Mouse (Mus musculus): ENCODE measurements at regions not wholly inside any gene's neighbourhood (a gene's known extent, or its start where the extent isn't known, plus 50 kb on each side); places are given as distances from the start of the nearest gene placed in this dataset.
A peak's percentile ranks its signal among the peaks of the same experiment; 100 is the strongest.

DNA sequence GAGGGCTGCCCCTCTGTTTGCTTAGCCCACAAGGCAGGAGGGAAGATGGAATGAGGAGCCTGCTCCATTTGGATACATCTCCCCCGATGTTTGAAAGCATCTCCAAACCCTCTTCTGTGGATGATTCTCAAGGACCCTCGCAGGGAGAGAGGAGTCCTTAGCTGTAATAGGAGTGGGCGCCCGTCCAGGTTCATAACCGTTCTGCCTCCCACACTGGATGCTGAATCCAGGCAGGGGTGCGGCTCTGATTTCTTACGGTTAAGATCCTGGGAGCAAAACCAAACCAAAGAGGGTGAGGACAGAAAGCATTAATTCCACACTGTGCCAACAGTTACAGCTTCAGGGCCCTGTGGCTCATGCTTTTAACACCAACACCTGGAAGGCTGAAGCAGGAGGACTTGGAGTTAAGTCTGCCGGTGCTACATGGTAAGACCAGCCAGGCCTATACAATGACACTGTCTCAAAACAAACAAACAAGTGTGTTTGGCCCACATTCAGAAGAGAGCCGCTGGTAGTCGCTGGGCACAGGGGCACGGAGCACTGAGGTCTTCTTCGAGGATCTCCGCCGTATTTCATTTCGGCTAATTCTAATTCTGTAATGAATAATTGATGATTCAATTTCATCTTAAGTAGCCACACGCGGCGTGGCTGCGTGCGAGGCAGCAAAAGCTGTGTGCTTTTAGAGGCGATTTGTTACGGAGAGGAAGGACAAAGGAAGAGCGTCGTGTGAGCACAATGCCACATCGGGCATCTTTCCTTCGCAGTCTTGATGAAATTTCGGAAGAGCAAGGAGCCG is 233.8 kb downstream of the Sipa1l2 start:
- H3K4me2 ChIP-seq (replicated peaks; ENCODE audit: low read depth, low read length), result no peak overlapping the region
- peaks cover 6% of the 10 kb centered on the region; the same call in 1 of the 2 replicates for H3K4me1 ChIP-seq (ENCODE audit: control insufficient read depth, insufficient read depth, low read length)
- H3K27me3 ChIP-seq (ENCODE audit: control insufficient read depth, insufficient read depth, low read length), result no peaks in the 10 kb centered on the region
- 73% methylated on average over 28 of the region's 28 CpGs for WGBS
- no peak overlapping the region for H3K9ac ChIP-seq (replicated peaks; ENCODE audit: low read depth, low read length)
- H3K27ac ChIP-seq (ENCODE audit: low read length), result no peak overlapping the region
- ATAC-seq (ENCODE audit: insufficient number of reproducible peaks, insufficient read depth, low FRiP score, low read depth), result no peak
- H3K4me3 ChIP-seq (ENCODE audit: low read depth, low read length), result no peak overlapping the region
- H3K9me3 ChIP-seq (ENCODE audit: control insufficient read depth, low read depth, low read length), result no peaks in the 10 kb centered on the region
- no peaks in the 10 kb centered on the region for H3K36me3 ChIP-seq (ENCODE audit: control insufficient read depth, insufficient read depth, low read length)

DNA sequence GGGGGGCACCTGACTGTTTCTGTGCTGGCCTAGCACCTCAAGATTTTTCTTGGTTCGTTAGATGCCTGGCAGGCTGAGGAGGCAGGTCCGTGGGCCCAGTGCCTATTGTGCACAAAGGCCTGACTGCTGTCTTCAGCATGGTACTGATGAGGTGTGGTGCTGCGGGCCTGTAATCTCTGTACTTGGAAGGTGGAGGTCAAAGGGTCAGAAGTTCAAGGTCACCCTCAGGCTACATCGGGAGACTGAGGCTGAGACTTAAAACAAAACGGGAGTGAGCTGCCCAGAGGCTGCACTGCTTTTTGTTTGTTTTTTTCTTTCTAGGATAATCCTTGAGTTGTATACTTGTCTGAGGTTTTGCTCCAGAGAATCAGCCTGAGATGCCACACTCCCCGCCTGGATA is 234.4 kb downstream of the Sipa1l2 start:
- H3K9ac ChIP-seq (replicated peaks; ENCODE audit: low read depth, low read length), result no peak overlapping the region
- no peak for ATAC-seq (ENCODE audit: insufficient number of reproducible peaks, insufficient read depth, low FRiP score, low read depth)
- WGBS, result 47% methylated on average over 6 of the region's 6 CpGs
- no peaks in the 10 kb centered on the region for H3K36me3 ChIP-seq (ENCODE audit: control insufficient read depth, insufficient read depth, low read length)
- no peak overlapping the region for H3K4me3 ChIP-seq (ENCODE audit: low read depth, low read length)
- no peak overlapping the region for H3K27ac ChIP-seq (ENCODE audit: low read length)
- H3K27me3 ChIP-seq (ENCODE audit: control insufficient read depth, insufficient read depth, low read length), result no peaks in the 10 kb centered on the region
- H3K4me2 ChIP-seq (replicated peaks; ENCODE audit: low read depth, low read length), result no peak overlapping the region
- peaks cover 6% of the 10 kb centered on the region; the same call in 1 of the 2 replicates for H3K4me1 ChIP-seq (ENCODE audit: control insufficient read depth, insufficient read depth, low read length)
- no peaks in the 10 kb centered on the region for H3K9me3 ChIP-seq (ENCODE audit: control insufficient read depth, low read depth, low read length)

DNA sequence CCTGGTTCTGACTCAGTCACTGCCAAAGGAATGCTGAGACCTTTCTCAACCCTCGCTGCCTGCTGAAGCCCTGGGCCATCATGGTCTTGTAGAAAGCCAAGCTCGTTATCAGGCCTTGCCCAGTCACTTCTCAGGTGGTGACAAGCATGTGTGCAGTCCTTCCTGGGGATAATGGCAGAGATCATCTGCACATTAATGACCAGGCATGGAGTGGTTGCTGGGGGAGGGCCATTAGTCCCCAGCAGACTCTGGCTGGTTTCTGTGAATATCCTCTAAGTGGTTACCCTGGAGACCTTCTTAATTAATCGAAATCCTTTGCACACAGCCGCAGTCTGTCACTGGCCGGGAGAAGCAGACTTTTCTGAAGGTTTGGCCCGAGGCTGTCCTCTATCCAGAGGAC is 239.0 kb downstream of the Sipa1l2 start:
- Histone ChIP-seq H3K9ac (replicated peaks; ENCODE audit: low read depth, low read length) (no peak overlapping the region), H3K4me1 (ENCODE audit: control insufficient read depth, insufficient read depth, low read length) (no peaks in the 10 kb centered on the region), H3K27me3 (ENCODE audit: control insufficient read depth, insufficient read depth, low read length) (no peaks in the 10 kb centered on the region), H3K9me3 (ENCODE audit: control insufficient read depth, low read depth, low read length) (no peaks in the 10 kb centered on the region), H3K36me3 (ENCODE audit: control insufficient read depth, insufficient read depth, low read length) (no peaks in the 10 kb centered on the region), H3K4me3 (ENCODE audit: low read depth, low read length) (no peak overlapping the region), H3K27ac (ENCODE audit: low read length) (no peak overlapping the region), H3K4me2 (replicated peaks; ENCODE audit: low read depth, low read length) (no peak overlapping the region)
- ATAC-seq (ENCODE audit: insufficient number of reproducible peaks, insufficient read depth, low FRiP score, low read depth), result no peak
- 61% methylated on average over 6 of the region's 6 CpGs for WGBS

DNA sequence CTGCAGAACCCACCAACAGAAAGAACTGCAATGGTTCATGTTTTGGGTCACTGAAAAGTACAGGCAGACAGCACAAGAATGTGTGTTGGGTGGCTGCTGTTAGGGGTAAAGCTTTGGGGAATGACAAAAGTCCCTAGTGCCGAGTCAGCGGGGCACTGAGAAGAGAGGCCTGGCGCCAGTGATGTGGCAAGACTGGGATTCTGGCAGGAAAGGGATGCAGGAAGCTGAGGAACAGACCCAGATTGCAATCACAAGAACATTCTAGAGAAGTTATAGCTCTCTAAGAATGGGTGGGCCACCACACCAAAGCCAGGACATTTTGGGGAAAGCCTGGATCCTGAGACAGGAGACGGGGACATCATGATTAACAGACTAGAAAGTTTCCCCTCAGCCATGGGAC is 241.0 kb downstream of the Sipa1l2 start:
- ATAC-seq (ENCODE audit: insufficient number of reproducible peaks, insufficient read depth, low FRiP score, low read depth), result no peak
- H3K27ac ChIP-seq (ENCODE audit: low read length), result no peak overlapping the region
- no peak overlapping the region for H3K9ac ChIP-seq (replicated peaks; ENCODE audit: low read depth, low read length)
- no peak overlapping the region for H3K4me3 ChIP-seq (ENCODE audit: low read depth, low read length)
- WGBS, result 89% methylated on average over 4 of the region's 4 CpGs
- no peaks in the 10 kb centered on the region for H3K4me1 ChIP-seq (ENCODE audit: control insufficient read depth, insufficient read depth, low read length)
- H3K4me2 ChIP-seq (replicated peaks; ENCODE audit: low read depth, low read length), result no peak overlapping the region
- no peaks in the 10 kb centered on the region for H3K36me3 ChIP-seq (ENCODE audit: control insufficient read depth, insufficient read depth, low read length)
- no peaks in the 10 kb centered on the region for H3K27me3 ChIP-seq (ENCODE audit: control insufficient read depth, insufficient read depth, low read length)
- H3K9me3 ChIP-seq (ENCODE audit: control insufficient read depth, low read depth, low read length), result no peaks in the 10 kb centered on the region

DNA sequence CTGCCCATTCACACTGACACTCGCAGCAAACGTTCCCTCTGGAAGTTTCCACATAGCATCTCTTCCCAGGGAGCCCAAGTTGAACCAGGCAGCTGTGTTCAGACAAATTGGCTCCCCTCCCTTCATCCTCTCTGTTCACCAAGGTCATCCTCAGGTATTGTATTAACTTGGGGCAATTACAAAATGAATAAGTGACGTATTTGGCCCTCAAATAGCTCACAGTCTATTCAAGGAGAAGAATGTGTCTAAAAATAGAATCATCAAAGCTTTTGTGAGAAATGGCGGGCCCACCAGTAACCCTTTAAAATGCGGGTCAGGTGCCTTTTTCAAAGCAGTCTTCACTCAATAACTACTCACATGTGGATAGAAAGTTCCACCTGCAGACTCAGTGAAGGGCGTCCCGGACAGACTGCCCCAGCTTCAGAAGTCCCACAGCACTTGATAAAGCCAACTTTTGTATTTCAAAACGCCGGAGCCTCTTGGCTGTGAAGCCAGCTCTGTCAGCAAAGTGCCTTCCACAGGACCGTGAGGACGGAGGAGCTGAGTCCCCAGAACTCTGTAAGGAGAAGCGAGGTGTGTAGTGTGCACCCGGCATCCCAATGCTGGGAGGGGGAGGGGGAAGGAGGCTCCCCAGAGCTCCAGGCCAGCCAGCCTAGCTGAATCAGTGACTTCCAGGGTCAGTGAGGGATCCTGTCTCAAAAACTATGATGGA is 241.9 kb downstream of the Sipa1l2 start:
- no peaks in the 10 kb centered on the region for H3K27me3 ChIP-seq (ENCODE audit: control insufficient read depth, insufficient read depth, low read length)
- H3K27ac ChIP-seq (ENCODE audit: low read length), result no peak overlapping the region
- H3K36me3 ChIP-seq (ENCODE audit: control insufficient read depth, insufficient read depth, low read length), result no peaks in the 10 kb centered on the region
- H3K9me3 ChIP-seq (ENCODE audit: control insufficient read depth, low read depth, low read length), result no peaks in the 10 kb centered on the region
- no peak overlapping the region for H3K9ac ChIP-seq (replicated peaks; ENCODE audit: low read depth, low read length)
- no peaks in the 10 kb centered on the region for H3K4me1 ChIP-seq (ENCODE audit: control insufficient read depth, insufficient read depth, low read length)
- 62% methylated on average over 13 of the region's 13 CpGs for WGBS
- no peak overlapping the region for H3K4me3 ChIP-seq (ENCODE audit: low read depth, low read length)
- no peak for ATAC-seq (ENCODE audit: insufficient number of reproducible peaks, insufficient read depth, low FRiP score, low read depth)
- no peak overlapping the region for H3K4me2 ChIP-seq (replicated peaks; ENCODE audit: low read depth, low read length)

DNA sequence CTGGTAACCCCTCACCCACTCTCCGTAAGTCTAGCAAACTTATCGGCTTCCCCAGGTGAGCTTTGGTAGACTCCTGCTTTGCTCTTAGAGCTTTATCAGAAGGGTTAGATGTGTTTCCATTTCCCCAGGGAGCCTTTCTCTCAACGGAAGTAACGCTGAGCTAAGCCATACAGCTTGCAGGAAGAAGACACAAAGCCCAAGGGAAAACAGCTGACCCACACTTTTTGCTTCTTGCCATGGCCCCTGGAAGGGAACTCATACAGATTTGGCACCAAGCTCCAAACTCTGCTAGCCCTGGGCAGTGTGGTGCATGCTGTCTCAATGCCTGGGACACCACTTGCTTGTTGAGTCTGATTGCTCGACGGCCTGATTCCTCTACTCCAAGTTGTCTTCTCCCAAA is 242.6 kb downstream of the Sipa1l2 start:
- no peaks in the 10 kb centered on the region for H3K9me3 ChIP-seq (ENCODE audit: control insufficient read depth, low read depth, low read length)

DNA sequence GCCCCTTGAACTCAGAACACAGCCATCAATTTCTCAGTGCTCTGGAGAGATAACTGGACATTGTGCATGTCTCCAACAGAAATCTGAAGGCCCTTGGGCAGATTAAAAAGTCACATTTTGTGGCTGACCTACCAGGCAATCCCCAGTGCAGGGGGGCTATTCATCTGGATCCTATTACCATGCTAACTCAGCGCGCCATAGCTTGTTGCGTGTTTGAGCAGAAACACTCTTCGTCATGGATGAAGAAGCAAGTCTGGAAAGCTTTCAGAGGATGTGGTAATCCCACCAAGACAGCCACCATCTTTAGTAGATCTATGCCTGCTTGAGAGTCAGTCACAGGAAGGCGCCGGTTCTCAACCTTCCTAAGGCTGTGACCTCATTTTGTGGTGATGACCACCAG is 243.9 kb downstream of the Sipa1l2 start:
- no peak overlapping the region for H3K9ac ChIP-seq (replicated peaks; ENCODE audit: low read depth, low read length)
- H3K4me1 ChIP-seq (ENCODE audit: control insufficient read depth, insufficient read depth, low read length), result no peaks in the 10 kb centered on the region
- no peaks in the 10 kb centered on the region for H3K9me3 ChIP-seq (ENCODE audit: control insufficient read depth, low read depth, low read length)
- ATAC-seq (ENCODE audit: insufficient number of reproducible peaks, insufficient read depth, low FRiP score, low read depth), result no peak
- H3K27me3 ChIP-seq (ENCODE audit: control insufficient read depth, insufficient read depth, low read length), result no peaks in the 10 kb centered on the region
- H3K27ac ChIP-seq (ENCODE audit: low read length), result no peak overlapping the region
- H3K4me2 ChIP-seq (replicated peaks; ENCODE audit: low read depth, low read length), result no peak overlapping the region
- H3K36me3 ChIP-seq (ENCODE audit: control insufficient read depth, insufficient read depth, low read length), result no peaks in the 10 kb centered on the region
- 91% methylated on average over 6 of the region's 6 CpGs for WGBS
- H3K4me3 ChIP-seq (ENCODE audit: low read depth, low read length), result no peak overlapping the region

More for the DNA sequence above, 242.6 kb downstream of the Sipa1l2 start:
- no peak overlapping the region for H3K27ac ChIP-seq (ENCODE audit: low read length)
- no peaks in the 10 kb centered on the region for H3K27me3 ChIP-seq (ENCODE audit: control insufficient read depth, insufficient read depth, low read length)
- ATAC-seq (ENCODE audit: insufficient number of reproducible peaks, insufficient read depth, low FRiP score, low read depth), result no peak
- 80% methylated on average over 6 of the region's 6 CpGs for WGBS
- H3K4me3 ChIP-seq (ENCODE audit: low read depth, low read length), result no peak overlapping the region
- no peaks in the 10 kb centered on the region for H3K36me3 ChIP-seq (ENCODE audit: control insufficient read depth, insufficient read depth, low read length)
- no peak overlapping the region for H3K9ac ChIP-seq (replicated peaks; ENCODE audit: low read depth, low read length)
- no peaks in the 10 kb centered on the region for H3K4me1 ChIP-seq (ENCODE audit: control insufficient read depth, insufficient read depth, low read length)
- H3K4me2 ChIP-seq (replicated peaks; ENCODE audit: low read depth, low read length), result no peak overlapping the region

DNA sequence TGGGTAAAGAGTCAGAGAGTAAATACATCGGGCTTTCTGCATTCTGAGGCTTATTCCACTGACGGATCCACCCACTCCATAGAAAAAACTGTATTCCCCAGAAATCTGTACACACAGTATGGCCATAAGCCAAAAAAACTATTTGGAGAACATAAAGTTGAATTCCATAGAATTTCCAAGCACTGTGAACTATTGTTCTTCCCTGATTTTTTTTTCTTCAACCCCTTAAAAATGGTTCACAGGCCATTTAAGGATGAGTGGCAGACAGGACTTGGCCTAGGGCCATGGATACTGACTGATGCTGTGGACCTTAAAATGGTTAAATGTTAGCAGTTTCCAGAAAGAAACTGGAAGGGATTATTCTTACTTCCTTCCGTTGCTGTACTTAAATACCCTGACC is 247.0 kb downstream of the Sipa1l2 start:
- Histone ChIP-seq H3K27ac (ENCODE audit: low read length) (0 out of 2 replicates have a peak overlapping the region, but pooled peaks have one; percentile 10), H3K9ac (replicated peaks; ENCODE audit: low read depth, low read length) (no peak overlapping the region), H3K4me2 (replicated peaks; ENCODE audit: low read depth, low read length) (no peak overlapping the region), H3K4me3 (ENCODE audit: low read depth, low read length) (no peak overlapping the region), H3K36me3 (ENCODE audit: control insufficient read depth, insufficient read depth, low read length) (no peaks in the 10 kb centered on the region), H3K27me3 (ENCODE audit: control insufficient read depth, insufficient read depth, low read length) (no peaks in the 10 kb centered on the region), H3K4me1 (ENCODE audit: control insufficient read depth, insufficient read depth, low read length) (no peaks in the 10 kb centered on the region), H3K9me3 (ENCODE audit: control insufficient read depth, low read depth, low read length) (no peaks in the 10 kb centered on the region)
- WGBS, result 59% methylated on average over 3 of the region's 3 CpGs
- ATAC-seq (ENCODE audit: insufficient number of reproducible peaks, insufficient read depth, low FRiP score, low read depth), result no peak
